Mouse (Mus musculus) stomach, postnatal 0 days (tissue): ENCODE results near the gene March7. TPM values are rescaled to one million over a fixed set of nuclear protein-coding genes. Genes with fewer than 3 reads are reported as not detected.

Experiments used
- ATAC-seq: fragments of 200-750 bp; cut with Nextera tagmentation; 2 replicates; pipeline ENCODE4 v1.8.0; 2017; ENCODE audit not compliant: low FRiP score, low TSS enrichment
- DNase-seq: peaks from one replicate; pipeline ENCODE4 v3.0.0-alpha.2; 2016; ENCODE audit warnings: low spot score
- H3K27ac ChIP-seq: fragments of 300-500 bp; sonication (generic); replicated peaks from 2 replicates; pipeline ENCODE4 v1.5.1; 2014; ENCODE audit warnings: mild to moderate bottlenecking, control low read depth
- H3K27me3 ChIP-seq: fragments of 300-500 bp; sonication (generic); 2 replicates; pipeline ENCODE4 v1.6.1; 2014; ENCODE audit warnings: low read length; ENCODE audit not compliant: control insufficient read depth, insufficient read depth
- H3K36me3 ChIP-seq: fragments of 300-500 bp; sonication (generic); 2 replicates; pipeline ENCODE4 v1.6.1; 2014; ENCODE audit warnings: low read length, mixed read lengths; ENCODE audit not compliant: control insufficient read depth, insufficient read depth
- H3K4me1 ChIP-seq: fragments of 300-500 bp; sonication (generic); replicated peaks from 2 replicates; pipeline ENCODE4 v1.6.1; 2014; ENCODE audit warnings: antibody characterized with exemption; ENCODE audit not compliant: control insufficient read depth, insufficient read depth
- H3K4me2 ChIP-seq: fragments of 300-500 bp; sonication (generic); replicated peaks from 2 replicates; pipeline ENCODE4 v1.6.1; 2014; ENCODE audit warnings: low read depth, mild to moderate bottlenecking, control low read depth, moderate library complexity
- H3K4me3 ChIP-seq: fragments of 300-500 bp; sonication (generic); 2 replicates; pipeline ENCODE4 v1.5.1; 2014; ENCODE audit warnings: low read depth, low read length, control low read depth
- H3K9ac ChIP-seq: fragments of 300-500 bp; sonication (generic); 2 replicates; pipeline ENCODE4 v1.6.1; 2014; ENCODE audit warnings: mild to moderate bottlenecking, low read length, control low read depth, mixed read lengths
- H3K9me3 ChIP-seq: fragments of 300-500 bp; sonication (generic); 2 replicates; pipeline ENCODE4 v1.6.1; 2016; ENCODE audit warnings: low read length; ENCODE audit not compliant: control insufficient read depth
- CTCF ChIP-seq: IDR thresholded peaks from 2 replicates; pipeline ENCODE4 v1.5.1; 2016; ENCODE audit warnings: antibody characterized with exemption, low read depth, mild to moderate bottlenecking, moderate library complexity
- EP300 ChIP-seq: optimal IDR thresholded peaks from 2 replicates; pipeline ENCODE3; 2016; ENCODE audit warnings: antibody characterized with exemption
- WGBS: fragments of 180-500 bp; shearing (Covaris S2); extraction: QIAGEN DNeasy Blood & Tissue Kit; methylation state at CpG from one replicate; pipeline ENCODE4 v1.1.7; 2014; 5-methylcytosine and 5-hydroxymethylcytosine counted together
- polyA plus RNA-seq: library from polyadenylated mRNA; unstranded; fragments of >200 nt; fragmentation: Nextera tagmentation; extraction: Ambion mirVana; gene quantifications from 2 replicates; pipeline ENCODE4 v1.2.1, GENCODE M21; 2015

March7 gene
- polyA plus RNA-seq, 1 experiment from 2014 or later, result 48.8 TPM

- ATAC-seq (no peak), DNase-seq (no peak)
- Histone ChIP-seq H3K27me3 (no peaks in the 10 kb centered on the region), H3K9me3 (no peaks in the 10 kb centered on the region), H3K4me1 (no peaks in the 10 kb centered on the region), H3K36me3 (no peaks in the 10 kb centered on the region), H3K4me3 (no peak overlapping the region), H3K27ac (no peak overlapping the region), H3K4me2 (no peak overlapping the region), H3K9ac (no peak overlapping the region)
- 98% methylated on average over 5 of the region's 5 CpGs for WGBS
- no peak for TF ChIP-seq EP300
- no peak for TF ChIP-seq CTCF
Measured at GRCm38 (mm10) chr2:60259186-60259585, 49.5 kb downstream of the March7 start.

- Histone ChIP-seq H3K9ac (no peak overlapping the region), H3K4me3 (no peak overlapping the region), H3K9me3 (no peaks in the 10 kb centered on the region), H3K4me1 (no peaks in the 10 kb centered on the region), H3K27ac (no peak overlapping the region), H3K4me2 (no peak overlapping the region), H3K36me3 (no peaks in the 10 kb centered on the region), H3K27me3 (no peaks in the 10 kb centered on the region)
- 76% methylated on average over 5 of the region's 5 CpGs for WGBS
- DNase-seq (no peak), ATAC-seq (no peak)
- TF ChIP-seq CTCF, result no peak
- TF ChIP-seq EP300, result no peak
Measured at GRCm38 (mm10) chr2:60260621-60261350, 51.1 kb downstream of the March7 start.

GRCm38 (mm10) chr2:60267567-60267966, 57.9 kb downstream of the March7 start:
- Histone ChIP-seq H3K4me2 (no peak overlapping the region), H3K27ac (no peak overlapping the region), H3K27me3 (no peaks in the 10 kb centered on the region), H3K9ac (no peak overlapping the region), H3K36me3 (no peaks in the 10 kb centered on the region), H3K4me1 (no peaks in the 10 kb centered on the region), H3K9me3 (no peaks in the 10 kb centered on the region), H3K4me3 (no peak overlapping the region)
- DNase-seq (no peak), ATAC-seq (no peak)
- 54% methylated on average over 1 of the region's 1 CpGs for WGBS
- TF ChIP-seq EP300 (no peak), CTCF (no peak)

- H3K4me2 ChIP-seq, result no peak overlapping the region
- H3K27me3 ChIP-seq, result no peaks in the 10 kb centered on the region
- H3K4me1 ChIP-seq, result no peaks in the 10 kb centered on the region
- DNase-seq (no peak), ATAC-seq (no peak)
- H3K4me3 ChIP-seq, result no peak overlapping the region
- TF ChIP-seq EP300, result no peak
- TF ChIP-seq CTCF, result no peak
- no peak overlapping the region for H3K9ac ChIP-seq
- WGBS, result 87% methylated on average over 14 of the region's 14 CpGs
- H3K27ac ChIP-seq, result no peak overlapping the region
- no peaks in the 10 kb centered on the region for H3K36me3 ChIP-seq
- H3K9me3 ChIP-seq, result no peaks in the 10 kb centered on the region
Measured at GRCm38 (mm10) chr2:60269856-60270479, 60.3 kb downstream of the March7 start.

GRCm38 (mm10) chr2:60278627-60279026, 68.9 kb downstream of the March7 start:
- WGBS, result 87% methylated on average over 4 of the region's 4 CpGs
- TF ChIP-seq CTCF, result no peak
- TF ChIP-seq EP300, result no peak

GRCm38 (mm10) chr2:60282625-60283024, 72.9 kb downstream of the March7 start:
- Histone ChIP-seq H3K36me3 (no peaks in the 10 kb centered on the region), H3K27ac (0 out of 2 replicates have a peak overlapping the region, but pooled peaks have one; percentile 35), H3K4me1 (peaks cover 2% of the 10 kb centered on the region; the same call in 1 of the 2 replicates), H3K27me3 (no peaks in the 10 kb centered on the region), H3K9ac (no peak overlapping the region), H3K9me3 (no peaks in the 10 kb centered on the region), H3K4me3 (no peak overlapping the region), H3K4me2 (peak overlapping the region; percentile 91; the same call in 1 of the 2 replicates)
- DNase-seq, result no peak
- ATAC-seq, result no peak
- 81% methylated on average over 4 of the region's 4 CpGs for WGBS
- TF ChIP-seq CTCF, result no peak

More at GRCm38 (mm10) chr2:60278627-60279026, 68.9 kb downstream of the March7 start:
- Histone ChIP-seq H3K36me3 (no peaks in the 10 kb centered on the region), H3K4me1 (peaks cover under 1% of the 10 kb centered on the region; the same call in 1 of the 2 replicates), H3K27me3 (no peaks in the 10 kb centered on the region), H3K9ac (no peak overlapping the region), H3K4me3 (no peak overlapping the region), H3K27ac (no peak overlapping the region), H3K9me3 (no peaks in the 10 kb centered on the region), H3K4me2 (no peak overlapping the region)
- DNase-seq (no peak), ATAC-seq (no peak)
